Mouse (Mus musculus): Measurements from ENCODE around the gene Galc. TPM values are rescaled to one million over a fixed set of nuclear protein-coding genes. Genes with fewer than 3 reads are reported as not detected.
"Not testable (repeated sequence)": the region's sequence is repeated elsewhere in the genome, so short reads cannot be mapped to it uniquely, and the experiment has no call there.

The Galc gene
- polyA plus RNA-seq, 1 experiment = 21.8 TPM

- WGBS = 91% methylated on average over 4 of the region's 4 CpGs
- H3K27ac ChIP-seq (ENCODE audit: insufficient read depth, low read length) = no peak overlapping the region
- no peak for DNase-seq
- no peaks in the 10 kb centered on the region for H3K27me3 ChIP-seq (ENCODE audit: control insufficient read depth, insufficient read depth, low read length)
- TF ChIP-seq CTCF (IDR thresholded peaks at IDR 0.05; ENCODE audit: borderline replicate concordance, insufficient read depth, low read depth, low read length) (no peak), POLR2A (IDR thresholded peaks at IDR 0.05; ENCODE audit: borderline replicate concordance, insufficient read depth, low read length) (no peak)
- no peaks in the 10 kb centered on the region for H3K4me1 ChIP-seq (ENCODE audit: control insufficient read depth, insufficient read depth, low read length)
- no peak overlapping the region for H3K4me3 ChIP-seq (replicated peaks; ENCODE audit: insufficient read depth, low read depth, low read length)
Measured at GRCm38 (mm10) chr12:98246835-98247234, 12.4 kb downstream of the Galc start.

GRCm38 (mm10) chr12:98244865-98245264 lies 14.4 kb downstream of the Galc start:
- Histone ChIP-seq H3K4me1 (ENCODE audit: control insufficient read depth, insufficient read depth, low read length) (no peaks in the 10 kb centered on the region), H3K4me3 (replicated peaks; ENCODE audit: insufficient read depth, low read depth, low read length) (no peak overlapping the region), H3K27ac (ENCODE audit: insufficient read depth, low read length) (no peak overlapping the region), H3K27me3 (ENCODE audit: control insufficient read depth, insufficient read depth, low read length) (no peaks in the 10 kb centered on the region)
- 93% methylated on average over 5 of the region's 5 CpGs for WGBS
- TF ChIP-seq POLR2A (IDR thresholded peaks at IDR 0.05; ENCODE audit: borderline replicate concordance, insufficient read depth, low read length) = no peak
- TF ChIP-seq CTCF (IDR thresholded peaks at IDR 0.05; ENCODE audit: borderline replicate concordance, insufficient read depth, low read depth, low read length) = no peak
- no peak for DNase-seq

GRCm38 (mm10) chr12:98244161-98244560 lies 15.1 kb downstream of the Galc start:
- Histone ChIP-seq H3K27me3 (ENCODE audit: control insufficient read depth, insufficient read depth, low read length) (no peaks in the 10 kb centered on the region), H3K27ac (ENCODE audit: insufficient read depth, low read length) (no peak overlapping the region), H3K4me1 (ENCODE audit: control insufficient read depth, insufficient read depth, low read length) (no peaks in the 10 kb centered on the region), H3K4me3 (replicated peaks; ENCODE audit: insufficient read depth, low read depth, low read length) (no peak overlapping the region)
- TF ChIP-seq CTCF (IDR thresholded peaks at IDR 0.05; ENCODE audit: borderline replicate concordance, insufficient read depth, low read depth, low read length) (no peak), POLR2A (IDR thresholded peaks at IDR 0.05; ENCODE audit: borderline replicate concordance, insufficient read depth, low read length) (no peak)
- WGBS = 91% methylated on average over 4 of the region's 4 CpGs
- DNase-seq = no peak

GRCm38 (mm10) chr12:98238478-98238877 lies 20.8 kb downstream of the Galc start:
- not testable (repeated sequence) for H3K27ac ChIP-seq (ENCODE audit: insufficient read depth, low read length)

GRCm38 (mm10) chr12:98227037-98227436 lies 32.2 kb downstream of the Galc start:
- DNase-seq = no peak
- H3K4me1 ChIP-seq (ENCODE audit: control insufficient read depth, insufficient read depth, low read length) = no peaks in the 10 kb centered on the region
- TF ChIP-seq CTCF (IDR thresholded peaks at IDR 0.05; ENCODE audit: borderline replicate concordance, insufficient read depth, low read depth, low read length) (no peak), POLR2A (IDR thresholded peaks at IDR 0.05; ENCODE audit: borderline replicate concordance, insufficient read depth, low read length) (no peak)
- no peak overlapping the region for H3K4me3 ChIP-seq (replicated peaks; ENCODE audit: insufficient read depth, low read depth, low read length)
- no peaks in the 10 kb centered on the region for H3K27me3 ChIP-seq (ENCODE audit: control insufficient read depth, insufficient read depth, low read length)
- no peak overlapping the region for H3K27ac ChIP-seq (ENCODE audit: insufficient read depth, low read length)
- WGBS = 92% methylated on average over 2 of the region's 2 CpGs

More at GRCm38 (mm10) chr12:98238478-98238877, 20.8 kb downstream of the Galc start:
- DNase-seq; H3K4me1 ChIP-seq (ENCODE audit: control insufficient read depth, insufficient read depth, low read length); H3K4me3 ChIP-seq (replicated peaks; ENCODE audit: insufficient read depth, low read depth, low read length); H3K27me3 ChIP-seq (ENCODE audit: control insufficient read depth, insufficient read depth, low read length): not testable (repeated sequence)
- WGBS = 94% methylated on average over 6 of the region's 6 CpGs

GRCm38 (mm10) chr12:98223286-98223685 lies 36.0 kb downstream of the Galc start:
- Histone ChIP-seq H3K4me1 (ENCODE audit: control insufficient read depth, insufficient read depth, low read length) (no peaks in the 10 kb centered on the region), H3K4me3 (replicated peaks; ENCODE audit: insufficient read depth, low read depth, low read length) (no peak overlapping the region), H3K27ac (ENCODE audit: insufficient read depth, low read length) (no peak overlapping the region), H3K27me3 (ENCODE audit: control insufficient read depth, insufficient read depth, low read length) (no peaks in the 10 kb centered on the region)
- TF ChIP-seq POLR2A (IDR thresholded peaks at IDR 0.05; ENCODE audit: borderline replicate concordance, insufficient read depth, low read length) (no peak), CTCF (IDR thresholded peaks at IDR 0.05; ENCODE audit: borderline replicate concordance, insufficient read depth, low read depth, low read length) (no peak)
- 90% methylated on average over 5 of the region's 5 CpGs for WGBS
- DNase-seq = no peak

- 80% methylated on average over 11 of the region's 11 CpGs for WGBS
- TF ChIP-seq POLR2A (IDR thresholded peaks at IDR 0.05; ENCODE audit: borderline replicate concordance, insufficient read depth, low read length) = no peak
- H3K4me3 ChIP-seq (replicated peaks; ENCODE audit: insufficient read depth, low read depth, low read length) = no peak overlapping the region
- DNase-seq = peak in 1 of 2 experiments; percentile 3
- H3K27ac ChIP-seq (ENCODE audit: insufficient read depth, low read length) = no peak overlapping the region
- H3K27me3 ChIP-seq (ENCODE audit: control insufficient read depth, insufficient read depth, low read length) = no peaks in the 10 kb centered on the region
- no peaks in the 10 kb centered on the region for H3K4me1 ChIP-seq (ENCODE audit: control insufficient read depth, insufficient read depth, low read length)
Measured at GRCm38 (mm10) chr12:98216432-98216831, 42.8 kb downstream of the Galc start.

GRCm38 (mm10) chr12:98215512-98215911 lies 43.7 kb downstream of the Galc start:
- no peak for DNase-seq
- TF ChIP-seq POLR2A (IDR thresholded peaks at IDR 0.05; ENCODE audit: borderline replicate concordance, insufficient read depth, low read length) = no peak
- no peak for TF ChIP-seq CTCF (IDR thresholded peaks at IDR 0.05; ENCODE audit: borderline replicate concordance, insufficient read depth, low read depth, low read length)
- WGBS = 64% methylated on average over 6 of the region's 6 CpGs
- Histone ChIP-seq H3K4me3 (replicated peaks; ENCODE audit: insufficient read depth, low read depth, low read length) (no peak overlapping the region), H3K27ac (ENCODE audit: insufficient read depth, low read length) (no peak overlapping the region), H3K27me3 (ENCODE audit: control insufficient read depth, insufficient read depth, low read length) (no peaks in the 10 kb centered on the region), H3K4me1 (ENCODE audit: control insufficient read depth, insufficient read depth, low read length) (no peaks in the 10 kb centered on the region)

GRCm38 (mm10) chr12:98214191-98214590 lies 45.1 kb downstream of the Galc start:
- no peaks in the 10 kb centered on the region for H3K4me1 ChIP-seq (ENCODE audit: control insufficient read depth, insufficient read depth, low read length)
- 86% methylated on average over 14 of the region's 14 CpGs for WGBS
- H3K27ac ChIP-seq (ENCODE audit: insufficient read depth, low read length) = no peak overlapping the region
- TF ChIP-seq CTCF (IDR thresholded peaks at IDR 0.05; ENCODE audit: borderline replicate concordance, insufficient read depth, low read depth, low read length) = no peak
- TF ChIP-seq POLR2A (IDR thresholded peaks at IDR 0.05; ENCODE audit: borderline replicate concordance, insufficient read depth, low read length) = no peak
- no peaks in the 10 kb centered on the region for H3K27me3 ChIP-seq (ENCODE audit: control insufficient read depth, insufficient read depth, low read length)
- no peak for DNase-seq
- no peak overlapping the region for H3K4me3 ChIP-seq (replicated peaks; ENCODE audit: insufficient read depth, low read depth, low read length)

All from cerebellum, adult 2 months (tissue).